Mouse (Mus musculus) ES-E14 (cell line): Measurements from ENCODE around the gene Ipo4. TPM values are rescaled to one million over a fixed set of nuclear protein-coding genes. Genes with fewer than 3 reads are reported as not detected.
A peak's percentile ranks its signal among the peaks of the same experiment; 100 is the strongest.

Experiments
- DNase-seq: peaks from one replicate; pipeline ENCODE4 v3.0.0-alpha.2; 2013; ENCODE audit warnings: low read depth, low spot score
- H3K27ac ChIP-seq: 2 replicates; pipeline ENCODE4 v1.5.1; 2012; ENCODE audit warnings: low read depth, mild to moderate bottlenecking, low read length, moderate library complexity, mixed read lengths; ENCODE audit not compliant: poor library complexity, insufficient read depth, severe bottlenecking
- H3K36me3 ChIP-seq: 2 replicates; pipeline ENCODE4 v1.6.1; 2012; ENCODE audit warnings: mild to moderate bottlenecking, low read length, moderate library complexity, mixed read lengths; ENCODE audit not compliant: control insufficient read depth, poor library complexity, insufficient read depth, severe bottlenecking
- H3K4me1 ChIP-seq, 2 experiments: fragments of 150-350 bp in 1 of 2; sonication (generic) in 1 of 2; 2 replicates each; pipeline ENCODE4 v1.6.1; 2012; ENCODE audit warnings: low read length in 2 of 2, mild to moderate bottlenecking in 1 of 2, mixed read lengths in 1 of 2; ENCODE audit not compliant: control insufficient read depth in 2 of 2, insufficient read depth in 2 of 2, poor library complexity in 1 of 2
- H3K4me3 ChIP-seq, 2 experiments: fragments of 150-350 bp in 1 of 2; sonication (generic) in 1 of 2; 2 replicates each; pipeline ENCODE4 v1.5.1; 2012; ENCODE audit warnings: low read length in 2 of 2, low read depth in 1 of 2, mild to moderate bottlenecking in 1 of 2, mixed read lengths in 1 of 2; ENCODE audit not compliant: insufficient read depth in 1 of 2, poor library complexity in 1 of 2, severe bottlenecking in 1 of 2
- H3K9ac ChIP-seq: 2 replicates; pipeline ENCODE4 v1.6.1; 2012; ENCODE audit warnings: low read depth, mild to moderate bottlenecking, low read length, mixed read lengths; ENCODE audit not compliant: poor library complexity, insufficient read depth, severe bottlenecking
- H3K9me3 ChIP-seq: fragments of 150-350 bp; sonication (generic); 2 replicates; pipeline ENCODE4 v1.6.1; 2012; ENCODE audit warnings: low read depth, mild to moderate bottlenecking, low read length; ENCODE audit not compliant: control insufficient read depth, insufficient read depth
- CHD2 ChIP-seq: IDR thresholded peaks from 2 replicates; pipeline ENCODE4 v1.6.1; 2014; ENCODE audit warnings: mild to moderate bottlenecking, low read depth, low read length, inconsistent platforms
- HCFC1 ChIP-seq: IDR thresholded peaks from 2 replicates; pipeline ENCODE4 v1.6.1; 2012; ENCODE audit warnings: low read length, inconsistent platforms, borderline replicate concordance; ENCODE audit not compliant: insufficient read depth
- MAFK ChIP-seq: IDR thresholded peaks from 2 replicates; pipeline ENCODE4 v1.6.1; 2014; ENCODE audit warnings: mild to moderate bottlenecking, low read depth, low read length, inconsistent platforms; ENCODE audit not compliant: insufficient read depth
- ZC3H11A ChIP-seq: IDR thresholded peaks from 2 replicates; pipeline ENCODE4 v1.6.1; 2012; ENCODE audit warnings: low read depth, mild to moderate bottlenecking, inconsistent platforms, low read length, borderline replicate concordance
- ZNF384 ChIP-seq: IDR thresholded peaks from 2 replicates; pipeline ENCODE4 v1.6.1; 2012; ENCODE audit warnings: low read depth, low read length, inconsistent platforms
- in situ Hi-C, 2 experiments: fragments of 600-800 bp; cut with MboI; formaldehyde crosslinking; loops; one replicate each; pipeline ENCODE4 v1.15.1; 2025; ENCODE audit warnings: low sequenced_read_pairs in 2 of 2, inconsistent platforms in 1 of 2; ENCODE audit not compliant: unreplicated experiment in 2 of 2
- total RNA-seq: library from RNA; depleted of rRNA; stranded (reverse); fragments of 300-350 nt; gene quantifications from 2 replicates; pipeline ENCODE4 v1.2.3, GENCODE M21; 2012

The Ipo4 gene
- total RNA-seq, 1 experiment, result 62.9 TPM

GRCm38 (mm10) chr14:55628077-55628827, 7.5 kb downstream of the Ipo4 start:
- H3K9me3 ChIP-seq, result no peaks in the 10 kb centered on the region
- no peak overlapping the region for H3K4me3 ChIP-seq
- TF ChIP-seq CHD2, result no peak
- TF ChIP-seq HCFC1, result no peak
- TF ChIP-seq ZNF384, result no peak
- TF ChIP-seq MAFK, result no peak
- TF ChIP-seq ZC3H11A, result no peak
- peaks cover 80% of the 10 kb centered on the region for H3K36me3 ChIP-seq
- no peak for DNase-seq
- H3K27ac ChIP-seq, result no peak overlapping the region
- H3K9ac ChIP-seq, result no peak overlapping the region
- in situ Hi-C loops, result no loop called here
- 0 out of 4 replicates have a peak, but pooled peaks cover 0 to under 1% of the 10 kb centered on the region in 2 experiments for H3K4me1 ChIP-seq

- Histone ChIP-seq H3K27ac (no peak overlapping the region), H3K36me3 (peaks cover 2% of the 10 kb centered on the region; the same call in 1 of the 2 replicates), H3K4me1 (peaks cover 0 to 11% of the 10 kb centered on the region in 2 experiments; a peak in 2 of 4 replicates), H3K9me3 (no peaks in the 10 kb centered on the region), H3K9ac (no peak overlapping the region; the same call in 1 of the 2 replicates), H3K4me3 (peak overlapping the region; percentile 27 to 40)
- no peak for DNase-seq
- in situ Hi-C loops, result no loop called here
- TF ChIP-seq CHD2, result no peak
- TF ChIP-seq ZC3H11A, result no peak
- TF ChIP-seq MAFK, result no peak
- no peak for TF ChIP-seq HCFC1
- TF ChIP-seq ZNF384, result no peak
Measured at GRCm38 (mm10) chr14:55618486-55619195, 17.1 kb downstream of the Ipo4 start.

GRCm38 (mm10) chr14:55617822-55618221, 17.9 kb downstream of the Ipo4 start, which contains the start of gene Rec8:
Gene Rec8 (plus strand): TSS chr14:55618037.
- in situ Hi-C loops, result no loop called here
- TF ChIP-seq HCFC1, result no peak
- TF ChIP-seq CHD2, result peak; percentile 60
- Histone ChIP-seq H3K9ac (peak within 1 kb of the TSS; percentile 12; the same call in 1 of the 2 replicates), H3K4me1 (peaks cover 0 to 8% of the 10 kb centered on the region in 2 experiments; a peak in 2 of 4 replicates), H3K27ac (no peak within 1 kb of the TSS), H3K4me3 (peak within 1 kb of the TSS; percentile 27 to 40), H3K36me3 (peaks cover 2% of the 10 kb centered on the region; the same call in 1 of the 2 replicates), H3K9me3 (no peaks in the 10 kb centered on the region)
- peak; percentile 90 for DNase-seq

GRCm38 (mm10) chr14:55616844-55617243, 18.9 kb downstream of the Ipo4 start:
- peaks cover 0 to 8% of the 10 kb centered on the region in 2 experiments; a peak in 2 of 4 replicates for H3K4me1 ChIP-seq
- no peaks in the 10 kb centered on the region for H3K9me3 ChIP-seq
- no peak overlapping the region for H3K9ac ChIP-seq
- no peak overlapping the region for H3K4me3 ChIP-seq
- no peak overlapping the region for H3K27ac ChIP-seq
- H3K36me3 ChIP-seq, result no peaks in the 10 kb centered on the region; the same call in 1 of the 2 replicates
- DNase-seq, result no peak
- in situ Hi-C loops, result no loop called here
- no peak for TF ChIP-seq CHD2
- no peak for TF ChIP-seq ZC3H11A
- TF ChIP-seq HCFC1, result no peak
